ENCODE assay signal across 8 mouse cellular contexts in genomic region chr19:47050271-47051032, GRCm38 (mm10). TPM values are rescaled to one million over a fixed set of nuclear protein-coding genes. Genes with fewer than 3 reads are reported as not detected.
DNase-seq lines count a peak whose midpoint lies in the region; ATAC-seq and TF ChIP-seq lines count a peak whose summit lies in the region.

TSS of gene Pcgf6 (minus strand) at chr19:47050906.

- H3K27me3 ChIP-seq in cerebellum, adult 2 months (ENCODE audit: control insufficient read depth, insufficient read depth, low read length): no peaks in the 10 kb centered on the region
- H3K27me3 ChIP-seq in forebrain, postnatal 0 days (ENCODE audit: insufficient read depth, low read length): no peaks in the 10 kb centered on the region
- H3K27me3 ChIP-seq in lung, embryonic 14.5 days (ENCODE audit: insufficient read depth, low read length): no peaks in the 10 kb centered on the region
- no peaks in the 10 kb centered on the region for H3K27me3 ChIP-seq in thymus, adult 2 months (ENCODE audit: control insufficient read depth, insufficient read depth, low read length)

- ATAC-seq in forebrain, postnatal 0 days: peak; percentile 96
- ATAC-seq in lung, embryonic 14.5 days (ENCODE audit: insufficient read depth): peak; percentile 88

- TF ChIP-seq POLR2A in cerebellum, adult 2 months (IDR thresholded peaks at IDR 0.05; ENCODE audit: borderline replicate concordance, insufficient read depth, low read length): peak; percentile 75
- 0 out of 2 replicates have a peak, but pooled peaks have one; percentile 27 for TF ChIP-seq POLR2A in olfactory bulb, adult 2 months (IDR thresholded peaks at IDR 0.05; ENCODE audit: insufficient read depth, low read depth, low read length)
- peak; percentile 32; the same call in 1 of the 2 replicates for TF ChIP-seq POLR2A in thymus, adult 2 months (IDR thresholded peaks at IDR 0.05; ENCODE audit: control insufficient read depth, extremely low read depth, insufficient read depth, low read length, poor library complexity)

- under 1% methylated on average over 75 of the region's 75 CpGs for WGBS in cerebellum, adult 2 months
- under 1% methylated on average over 73 of the region's 75 CpGs for WGBS in forebrain, postnatal 0 days
- WGBS in lung, embryonic 14.5 days: under 1% methylated on average over 75 of the region's 75 CpGs
- WGBS in olfactory bulb, adult 2 months: under 1% methylated on average over 74 of the region's 75 CpGs
- WGBS in thymus, adult 2 months: under 1% methylated on average over 75 of the region's 75 CpGs

- peak; percentile 67 for DNase-seq in MEL-GATA-1-ER (ENCODE audit: extremely low read depth, low read depth)
- DNase-seq in cerebellum, adult 2 months: peak; percentile 90 to 91
- DNase-seq in forebrain, postnatal 0 days: peak; percentile 91
- peak; percentile 70 for DNase-seq in heart, postnatal 4 days
- DNase-seq in layer of hippocampus, adult 2 months (ENCODE audit: low spot score in 2 of 2): peak; percentile 78 to 85
- peak; percentile 85 for DNase-seq in lung, embryonic 14.5 days
- peak; percentile 88 for DNase-seq in thymus, adult 2 months

- H3K27ac ChIP-seq in cerebellum, adult 2 months (ENCODE audit: insufficient read depth, low read length): peak within 1 kb of the TSS; percentile 42; the same call in 1 of the 2 replicates
- H3K27ac ChIP-seq in forebrain, postnatal 0 days (ENCODE audit: low read depth, low read length): peak within 1 kb of the TSS; percentile 94
- peak within 1 kb of the TSS; percentile 92 for H3K27ac ChIP-seq in layer of hippocampus, adult 2 months
- H3K27ac ChIP-seq in lung, embryonic 14.5 days (ENCODE audit: low read depth): peak within 1 kb of the TSS; percentile 90
- H3K27ac ChIP-seq in olfactory bulb, adult 2 months (ENCODE audit: insufficient read depth, low read depth, low read length): peak within 1 kb of the TSS; percentile 81
- H3K27ac ChIP-seq in thymus, adult 2 months (ENCODE audit: control insufficient read depth, insufficient read depth, low read length): peak within 1 kb of the TSS; percentile 48

- TF ChIP-seq CTCF in cerebellum, adult 2 months (IDR thresholded peaks at IDR 0.05; ENCODE audit: borderline replicate concordance, insufficient read depth, low read depth, low read length): no peak
- peak; percentile 20; the same call in 1 of the 2 replicates for TF ChIP-seq CTCF in forebrain, postnatal 0 days (IDR thresholded peaks at IDR 0.05; ENCODE audit: low read depth)
- peak; percentile 23 for TF ChIP-seq CTCF in layer of hippocampus, adult 2 months (conservative IDR thresholded peaks at IDR 0.05)
- no peak for TF ChIP-seq CTCF in lung, embryonic 14.5 days (IDR thresholded peaks at IDR 0.05; ENCODE audit: low read depth)
- peak; percentile 28; the same call in 1 of the 2 replicates for TF ChIP-seq CTCF in olfactory bulb, adult 2 months (IDR thresholded peaks at IDR 0.05; ENCODE audit: insufficient read depth, low read depth, low read length)
- 0 out of 2 replicates have a peak, but pooled peaks have one; percentile 55 for TF ChIP-seq CTCF in thymus, adult 2 months (IDR thresholded peaks at IDR 0.05; ENCODE audit: borderline replicate concordance, control insufficient read depth, extremely low read depth, insufficient read depth, low read length, poor library complexity)

- 0 out of 2 replicates have a peak, but pooled peaks cover 4% of the 10 kb centered on the region for H3K4me1 ChIP-seq in cerebellum, adult 2 months (ENCODE audit: control insufficient read depth, insufficient read depth, low read length)
- H3K4me1 ChIP-seq in forebrain, postnatal 0 days (ENCODE audit: insufficient read depth): peaks cover 10% of the 10 kb centered on the region
- H3K4me1 ChIP-seq in lung, embryonic 14.5 days (ENCODE audit: insufficient read depth): peaks cover 6% of the 10 kb centered on the region; the same call in 1 of the 2 replicates
- peaks cover 6% of the 10 kb centered on the region for H3K4me1 ChIP-seq in olfactory bulb, adult 2 months (ENCODE audit: control insufficient read depth, insufficient read depth, low read length)
- peaks cover 6% of the 10 kb centered on the region for H3K4me1 ChIP-seq in thymus, adult 2 months (replicated peaks; ENCODE audit: control insufficient read depth, insufficient read depth, low read length)

- H3K36me3 ChIP-seq in forebrain, postnatal 0 days (ENCODE audit: insufficient read depth): peaks cover 14% of the 10 kb centered on the region
- H3K36me3 ChIP-seq in lung, embryonic 14.5 days (ENCODE audit: insufficient read depth): peaks cover 24% of the 10 kb centered on the region
- H3K36me3 ChIP-seq in thymus, adult 2 months (ENCODE audit: control insufficient read depth, insufficient read depth, low read length): peaks cover 1% of the 10 kb centered on the region; the same call in 1 of the 2 replicates

- H3K9me3 ChIP-seq in forebrain, postnatal 0 days (ENCODE audit: low read length): no peaks in the 10 kb centered on the region
- H3K9me3 ChIP-seq in lung, embryonic 14.5 days (ENCODE audit: low read depth, low read length): no peaks in the 10 kb centered on the region

- peak within 1 kb of the TSS; percentile 80 for H3K4me2 ChIP-seq in forebrain, postnatal 0 days (ENCODE audit: low read depth)
- H3K4me2 ChIP-seq in lung, embryonic 14.5 days: peak within 1 kb of the TSS; percentile 86

- H3K4me3 ChIP-seq in cerebellum, adult 2 months (replicated peaks; ENCODE audit: insufficient read depth, low read depth, low read length): peak within 1 kb of the TSS; percentile 61
- H3K4me3 ChIP-seq in forebrain, postnatal 0 days (ENCODE audit: low read depth, low read length): peak within 1 kb of the TSS; percentile 82
- peak within 1 kb of the TSS; percentile 71 for H3K4me3 ChIP-seq in layer of hippocampus, adult 2 months
- H3K4me3 ChIP-seq in lung, embryonic 14.5 days (ENCODE audit: low read depth, low read length): peak within 1 kb of the TSS; percentile 86
- H3K4me3 ChIP-seq in olfactory bulb, adult 2 months (ENCODE audit: insufficient read depth, low read depth, low read length): peak within 1 kb of the TSS; percentile 99
- peak within 1 kb of the TSS; percentile 83 for H3K4me3 ChIP-seq in thymus, adult 2 months (ENCODE audit: control insufficient read depth, insufficient read depth, low read length)

- peak within 1 kb of the TSS; percentile 93 for H3K9ac ChIP-seq in forebrain, postnatal 0 days
- H3K9ac ChIP-seq in lung, embryonic 14.5 days: peak within 1 kb of the TSS; percentile 82

RNA-seq across cellular contexts. Expression of gene Pcgf6, which starts in this region (rescaled TPM):
- polyA plus RNA-seq in cerebellum, adult 2 months (2012; rRNA removed): 40.4 and 40.9 TPM in 2 replicates
- total RNA-seq in forebrain, postnatal 0 days (2014; rRNA removed): 29.9 and 33.3 TPM in 2 replicates
- polyA plus RNA-seq in forebrain, postnatal 0 days (2015; fragmentation: Nextera tagmentation; extraction: Ambion mirVana): 13.7 and 20.9 TPM in 2 replicates
- total RNA-seq in heart, postnatal 4 days (2021): 1 to 10 TPM; 3.9 to 4.2 TPM
- 10 to 100 TPM; 19.3 to 25.5 TPM for total RNA-seq in layer of hippocampus, adult 2 months (2021)
- polyA plus RNA-seq in lung, embryonic 14.5 days (2014; fragmentation: Nextera tagmentation; extraction: Ambion mirVana): 22.8 and 26.7 TPM in 2 replicates
- polyA plus RNA-seq in olfactory bulb, adult 2 months (2012; ENCODE audit: insufficient read depth, insufficient read length, low replicate concordance, missing spikeins): not detected in 2 replicates
- polyA plus RNA-seq in thymus, adult 2 months (2012; rRNA removed): 13.9 and 19.2 TPM in 2 replicates

Comparison
In these comparisons a context has a peak if more than half of its experiments do, and no peak if none do; other contexts are left out.
1. Peak in every context shown above with its lines: DNase-seq, ATAC-seq, H3K4me3 ChIP-seq and H3K27ac ChIP-seq.
2. H3K27ac ChIP-seq: peak in every context shown above with its lines; median percentile 94 in forebrain, postnatal 0 days; 92 in layer of hippocampus, adult 2 months; 90 in lung, embryonic 14.5 days; 81 in olfactory bulb, adult 2 months; 48 in thymus, adult 2 months; 42 in cerebellum, adult 2 months.
3. CTCF ChIP-seq: peak in forebrain, postnatal 0 days (single experiment), layer of hippocampus, adult 2 months (single experiment), olfactory bulb, adult 2 months (single experiment) and thymus, adult 2 months (single experiment); none in cerebellum, adult 2 months (single experiment) and lung, embryonic 14.5 days (single experiment).